Mouse (Mus musculus): ENCODE results near the gene Cd164l2.

DNA sequence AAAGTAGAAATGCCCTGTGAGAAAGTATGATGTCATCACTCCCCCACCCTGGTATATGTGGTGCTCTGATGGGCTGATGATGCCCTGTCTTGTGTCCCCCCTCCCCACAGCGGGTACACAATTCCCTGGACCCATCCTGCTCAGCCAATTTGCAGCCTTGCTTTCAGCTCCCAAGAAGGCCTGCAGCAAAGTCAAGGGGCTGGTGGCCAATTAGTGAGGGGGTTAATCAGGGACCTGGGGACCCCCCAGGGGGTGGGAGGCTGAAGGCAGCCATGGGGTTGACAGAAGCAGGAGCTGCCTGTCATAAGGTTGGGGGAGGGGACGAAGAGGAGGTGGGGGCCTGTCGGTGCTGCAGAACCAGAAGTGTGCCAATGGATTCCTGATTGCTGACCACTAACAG lies 8.3 kb upstream of the Cd164l2 start:
- no peak for TF ChIP-seq CTCF (IDR thresholded peaks at IDR 0.05; ENCODE audit: borderline replicate concordance, insufficient read depth, low read depth, low read length)
- no peak for TF ChIP-seq POLR2A (IDR thresholded peaks at IDR 0.05; ENCODE audit: borderline replicate concordance, insufficient read depth, low read length)

Measured in cerebellum, adult 2 months (tissue).